Mouse (Mus musculus) hindbrain, embryonic 11.5 days (tissue): Measurements from ENCODE around the gene Plcb1. TPM values are rescaled to one million over a fixed set of nuclear protein-coding genes. Genes with fewer than 3 reads are reported as not detected.

Experiments
- ATAC-seq: fragments of 200-750 bp; cut with Nextera tagmentation; 2 replicates; pipeline ENCODE4 v1.8.0; 2017; ENCODE audit warnings: mild to moderate bottlenecking, moderate TSS enrichment, moderate library complexity; ENCODE audit not compliant: low FRiP score
- DNase-seq: peaks from one replicate; pipeline ENCODE4 v3.0.0-alpha.2; 2015; ENCODE audit warnings: low spot score
- H3K27ac ChIP-seq: fragments of 300-500 bp; sonication (generic); 2 replicates; pipeline ENCODE4 v1.5.1; 2014; ENCODE audit warnings: mild to moderate bottlenecking, low read depth, low read length
- H3K27me3 ChIP-seq: fragments of 300-500 bp; sonication (generic); 2 replicates; pipeline ENCODE4 v1.6.1; 2014; ENCODE audit warnings: mild to moderate bottlenecking, low read length, moderate library complexity, mixed read lengths; ENCODE audit not compliant: control insufficient read depth, insufficient read depth
- H3K36me3 ChIP-seq: fragments of 300-500 bp; sonication (generic); 2 replicates; pipeline ENCODE4 v1.6.1; 2014; ENCODE audit warnings: mild to moderate bottlenecking, low read length, moderate library complexity, mixed read lengths; ENCODE audit not compliant: control insufficient read depth, insufficient read depth
- H3K4me1 ChIP-seq: fragments of 300-500 bp; sonication (generic); replicated peaks from 2 replicates; pipeline ENCODE4 v1.6.1; 2014; ENCODE audit warnings: low read length, mixed read lengths; ENCODE audit not compliant: control insufficient read depth, insufficient read depth
- H3K4me2 ChIP-seq: fragments of 300-500 bp; sonication (generic); replicated peaks from 2 replicates; pipeline ENCODE4 v1.6.1; 2014; ENCODE audit warnings: mild to moderate bottlenecking, low read depth, low read length
- H3K4me3 ChIP-seq: fragments of 300-500 bp; sonication (generic); 2 replicates; pipeline ENCODE4 v1.5.1; 2014; ENCODE audit warnings: low read depth, low read length
- H3K9ac ChIP-seq: fragments of 300-500 bp; sonication (generic); 2 replicates; pipeline ENCODE4 v1.6.1; 2014; ENCODE audit warnings: low read depth, low read length
- H3K9me3 ChIP-seq: fragments of 300-500 bp; sonication (generic); 2 replicates; pipeline ENCODE4 v1.6.1; 2016; ENCODE audit warnings: low read length; ENCODE audit not compliant: control insufficient read depth
- WGBS: fragments of 180-500 bp; shearing (Covaris S2); extraction: QIAGEN DNeasy Blood & Tissue Kit; methylation state at CpG from one replicate; pipeline ENCODE4 v1.1.7; 2014; 5-methylcytosine and 5-hydroxymethylcytosine counted together
- polyA plus RNA-seq: library from polyadenylated mRNA; unstranded; fragments of >200 nt; fragmentation: Nextera tagmentation; extraction: Ambion mirVana; gene quantifications from 2 replicates; pipeline ENCODE4 v1.2.1, GENCODE M21; 2014

Gene Plcb1
- polyA plus RNA-seq, 1 experiment from 2014 or later: 10.7 TPM

DNA sequence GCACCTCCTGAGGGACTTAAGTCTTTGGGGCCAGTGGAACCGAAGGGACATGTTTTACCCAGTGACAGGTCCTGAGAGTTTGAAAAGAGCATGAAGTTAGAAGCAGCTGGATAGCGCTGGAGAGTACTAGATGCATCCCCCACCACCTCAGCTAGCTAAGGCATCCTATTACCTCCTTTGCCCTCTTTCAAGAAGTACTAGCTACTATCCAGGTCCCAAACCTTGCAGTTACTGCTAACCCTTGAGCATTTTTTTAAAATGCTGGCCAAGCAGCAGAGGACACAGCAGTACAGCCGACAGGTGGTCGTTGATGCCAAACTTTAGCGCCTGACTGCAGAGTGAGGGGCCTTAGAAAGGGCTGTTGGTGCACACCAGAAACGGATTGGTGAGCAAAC is 986 bp downstream of the Plcb1 start:
- peak overlapping the region; percentile 97 for H3K4me2 ChIP-seq
- WGBS: 12% methylated on average over 6 of the region's 6 CpGs

DNA sequence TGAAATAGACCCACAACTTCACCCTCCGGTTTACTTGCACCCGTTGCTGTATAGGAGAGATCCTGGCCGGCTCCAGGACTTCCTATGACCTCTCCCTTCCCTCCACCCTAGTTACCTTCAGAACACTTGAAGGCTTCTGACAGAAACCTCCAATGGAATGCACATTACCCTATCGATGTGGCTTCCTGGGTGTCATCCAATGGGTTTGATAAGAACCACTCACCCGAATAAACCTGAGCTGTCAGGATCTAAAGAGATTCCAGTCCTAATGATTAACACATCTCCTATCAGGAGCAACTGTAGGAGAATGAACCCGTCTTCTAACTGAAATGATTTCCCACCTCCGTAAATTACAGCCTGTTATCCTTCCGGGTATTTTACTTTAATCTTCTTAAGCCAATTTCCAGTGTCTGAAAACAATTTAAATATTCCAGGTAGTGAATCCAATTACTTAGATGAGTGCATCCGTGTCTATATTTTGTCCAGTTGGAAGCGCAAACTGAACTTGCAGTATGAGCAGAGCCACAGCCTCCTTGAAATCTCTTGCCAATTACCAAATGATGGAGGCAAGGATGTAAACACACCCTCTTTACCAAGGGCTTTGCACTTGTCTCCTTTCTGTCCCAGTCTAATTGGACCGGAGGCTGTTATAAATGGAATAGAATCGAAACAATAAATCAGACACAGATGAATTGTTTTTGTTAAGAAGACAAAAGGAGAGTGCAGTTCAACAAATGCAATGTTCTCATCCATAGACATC is 1.6 kb downstream of the Plcb1 start:
- 61% methylated on average over 12 of the region's 12 CpGs for WGBS
- no peak overlapping the region; the same call in 1 of the 2 replicates for H3K9ac ChIP-seq
- DNase-seq: no peak

More for the DNA sequence above, 986 bp downstream of the Plcb1 start:
- ATAC-seq (no peak; the same call in 1 of the 2 replicates), DNase-seq (peak; percentile 44)
- Histone ChIP-seq H3K4me3 (peak overlapping the region; percentile 64), H3K27me3 (peaks cover 2% of the 10 kb centered on the region; the same call in 1 of the 2 replicates), H3K27ac (no peak overlapping the region), H3K36me3 (no peaks in the 10 kb centered on the region), H3K9me3 (no peaks in the 10 kb centered on the region), H3K9ac (peak overlapping the region; percentile 72), H3K4me1 (0 out of 2 replicates have a peak, but pooled peaks cover 3% of the 10 kb centered on the region)

DNA sequence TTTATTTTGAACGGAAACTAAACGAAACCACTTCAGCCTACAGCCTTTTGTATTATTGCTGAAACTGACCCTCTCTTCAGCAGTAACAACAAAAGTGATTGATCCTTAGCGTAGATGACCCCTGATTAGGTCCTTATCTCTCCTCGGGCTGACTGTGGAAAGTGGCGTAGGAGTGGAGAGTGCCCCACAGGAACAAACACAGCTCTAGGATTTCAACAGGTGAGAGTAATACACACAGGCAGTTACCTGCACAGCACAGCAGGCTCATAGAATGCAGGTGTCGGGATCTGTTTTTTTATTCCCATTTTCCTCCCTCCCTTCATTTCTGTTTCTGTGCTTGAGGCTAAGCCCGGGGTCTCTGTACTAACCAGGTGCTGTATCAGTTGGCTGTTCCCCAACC is 7.1 kb downstream of the Plcb1 start:
- no peak overlapping the region for H3K9ac ChIP-seq
- no peaks in the 10 kb centered on the region for H3K4me1 ChIP-seq
- no peaks in the 10 kb centered on the region for H3K9me3 ChIP-seq
- ATAC-seq (no peak), DNase-seq (no peak)
- no peak overlapping the region for H3K27ac ChIP-seq
- H3K4me3 ChIP-seq: no peak overlapping the region
- H3K4me2 ChIP-seq: no peak overlapping the region
- H3K36me3 ChIP-seq: no peaks in the 10 kb centered on the region
- WGBS: 84% methylated on average over 7 of the region's 7 CpGs
- no peaks in the 10 kb centered on the region for H3K27me3 ChIP-seq

More for the DNA sequence above, 1.6 kb downstream of the Plcb1 start:
- H3K4me2 ChIP-seq: peak overlapping the region; percentile 97
- ATAC-seq: no peak
- peaks cover 2% of the 10 kb centered on the region; the same call in 1 of the 2 replicates for H3K27me3 ChIP-seq
- H3K4me3 ChIP-seq: 0 out of 2 replicates have a peak overlapping the region, but pooled peaks have one; percentile 64
- H3K27ac ChIP-seq: no peak overlapping the region
- no peaks in the 10 kb centered on the region for H3K9me3 ChIP-seq
- 0 out of 2 replicates have a peak, but pooled peaks cover 3% of the 10 kb centered on the region for H3K4me1 ChIP-seq
- no peaks in the 10 kb centered on the region for H3K36me3 ChIP-seq

DNA sequence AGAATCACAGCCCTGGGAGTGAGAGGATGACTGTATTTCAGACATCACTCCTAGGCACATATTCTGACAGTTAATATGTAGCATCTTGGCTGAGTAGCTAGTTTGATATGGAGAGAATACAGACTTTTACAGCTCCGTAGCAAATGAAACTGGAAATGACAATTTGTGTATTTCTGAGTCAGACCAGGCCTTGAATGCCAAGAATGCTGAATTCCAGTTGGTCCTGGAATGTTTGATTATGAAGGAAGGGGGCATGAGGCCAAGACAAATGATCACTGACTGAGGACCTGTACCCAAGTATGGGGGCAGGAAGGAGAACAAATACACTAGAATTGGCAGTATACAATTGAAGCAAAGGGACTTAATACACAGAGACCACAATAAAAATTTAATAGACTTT is 14.4 kb downstream of the Plcb1 start:
- WGBS: 92% methylated on average over 1 of the region's 1 CpGs
- Histone ChIP-seq H3K36me3 (no peaks in the 10 kb centered on the region), H3K4me3 (no peak overlapping the region), H3K27me3 (no peaks in the 10 kb centered on the region), H3K9me3 (no peaks in the 10 kb centered on the region), H3K27ac (no peak overlapping the region), H3K9ac (no peak overlapping the region), H3K4me1 (no peaks in the 10 kb centered on the region), H3K4me2 (no peak overlapping the region)
- no peak for DNase-seq
- no peak for ATAC-seq

DNA sequence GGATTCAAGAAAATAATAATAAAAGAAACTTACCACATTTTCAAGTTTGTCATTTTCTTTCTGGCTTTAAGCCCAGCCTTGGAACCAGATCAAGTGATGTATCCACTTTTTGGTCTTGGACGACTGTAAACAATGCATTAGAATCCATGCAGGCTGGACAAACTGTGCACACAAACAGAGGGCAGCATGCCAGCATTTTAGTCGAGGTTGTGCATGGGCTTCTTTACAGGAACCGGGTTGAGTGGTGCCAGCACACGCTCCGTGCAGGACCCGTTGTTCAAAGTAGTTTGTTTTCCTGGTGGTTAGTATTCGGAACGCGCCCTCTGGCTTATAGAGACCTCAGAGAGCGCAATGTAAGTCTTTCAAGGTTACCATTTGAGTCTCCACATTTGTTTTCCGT is 30.5 kb downstream of the Plcb1 start:
- no peaks in the 10 kb centered on the region for H3K36me3 ChIP-seq
- H3K27ac ChIP-seq: no peak overlapping the region
- DNase-seq: no peak
- no peaks in the 10 kb centered on the region for H3K27me3 ChIP-seq
- ATAC-seq: no peak
- no peak overlapping the region for H3K4me2 ChIP-seq
- no peaks in the 10 kb centered on the region for H3K4me1 ChIP-seq
- H3K4me3 ChIP-seq: no peak overlapping the region
- H3K9ac ChIP-seq: no peak overlapping the region
- no peaks in the 10 kb centered on the region for H3K9me3 ChIP-seq
- 88% methylated on average over 11 of the region's 11 CpGs for WGBS

DNA sequence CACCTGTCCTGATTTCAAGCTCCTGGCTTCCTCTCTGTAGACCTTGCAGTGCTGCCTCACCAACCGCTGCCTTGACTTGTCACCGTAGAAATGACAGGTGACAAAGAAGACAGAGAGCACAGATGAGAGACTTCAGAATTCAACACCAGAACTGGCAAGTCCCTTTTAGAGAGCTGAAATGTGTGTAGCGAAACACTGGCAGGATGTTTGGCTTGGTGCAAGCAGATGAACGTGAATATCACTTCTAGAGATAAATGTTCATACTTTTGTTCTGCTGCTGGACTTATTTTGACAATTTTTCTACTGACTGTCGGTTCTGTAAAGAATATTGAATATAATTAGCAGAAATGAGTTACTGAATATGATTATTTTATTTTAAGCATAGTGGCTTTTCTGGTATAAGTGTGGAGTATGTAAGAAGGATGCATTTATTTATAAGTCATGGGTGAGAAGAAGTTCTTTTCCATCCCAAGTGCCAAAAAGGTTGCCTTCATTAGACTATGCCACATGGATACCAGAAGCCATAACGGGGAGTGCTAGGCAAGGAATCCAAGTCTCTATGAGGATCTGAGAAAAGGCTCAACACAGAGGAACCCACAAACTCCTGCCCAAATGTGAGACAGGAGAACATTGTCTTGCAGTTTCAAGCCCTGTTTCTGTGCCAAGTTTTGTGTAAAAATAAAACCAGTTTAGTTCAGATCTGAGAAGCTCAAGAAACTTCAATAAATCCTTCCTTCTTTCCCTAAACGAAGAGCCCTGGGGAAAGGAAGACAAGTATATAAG is 31.4 kb downstream of the Plcb1 start:
- 91% methylated on average over 7 of the region's 7 CpGs for WGBS
- no peaks in the 10 kb centered on the region for H3K4me1 ChIP-seq
- H3K4me2 ChIP-seq: no peak overlapping the region
- no peak overlapping the region for H3K4me3 ChIP-seq
- H3K36me3 ChIP-seq: no peaks in the 10 kb centered on the region
- no peaks in the 10 kb centered on the region for H3K27me3 ChIP-seq
- H3K9ac ChIP-seq: no peak overlapping the region
- no peak overlapping the region for H3K27ac ChIP-seq
- DNase-seq (no peak), ATAC-seq (no peak)
- no peaks in the 10 kb centered on the region for H3K9me3 ChIP-seq

DNA sequence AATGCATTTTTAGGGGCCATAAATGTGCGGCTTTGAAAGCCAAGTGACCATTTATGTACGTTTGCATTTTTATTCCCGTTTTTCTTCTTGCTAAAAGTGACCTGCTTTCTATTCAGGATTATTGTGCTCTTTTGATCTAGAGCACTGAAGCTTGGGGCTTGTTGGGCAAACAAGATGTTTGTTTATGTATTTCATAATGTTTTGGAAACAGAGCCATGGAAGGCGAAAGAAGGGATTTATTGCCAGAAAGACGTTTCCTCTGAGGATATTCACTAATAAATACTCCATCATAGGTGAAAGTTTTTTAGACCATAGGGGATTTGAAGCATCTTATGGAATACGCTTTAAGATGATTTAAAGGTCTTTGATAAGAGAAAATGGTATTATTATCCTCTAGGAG is 35.3 kb downstream of the Plcb1 start:
- H3K4me1 ChIP-seq: 0 out of 2 replicates have a peak, but pooled peaks cover 3% of the 10 kb centered on the region
- no peak overlapping the region for H3K27ac ChIP-seq
- no peak overlapping the region for H3K4me2 ChIP-seq
- 87% methylated on average over 6 of the region's 6 CpGs for WGBS
- H3K9ac ChIP-seq: no peak overlapping the region
- no peaks in the 10 kb centered on the region for H3K36me3 ChIP-seq
- no peaks in the 10 kb centered on the region for H3K9me3 ChIP-seq
- no peaks in the 10 kb centered on the region for H3K27me3 ChIP-seq
- ATAC-seq: no peak
- DNase-seq: no peak
- H3K4me3 ChIP-seq: no peak overlapping the region

DNA sequence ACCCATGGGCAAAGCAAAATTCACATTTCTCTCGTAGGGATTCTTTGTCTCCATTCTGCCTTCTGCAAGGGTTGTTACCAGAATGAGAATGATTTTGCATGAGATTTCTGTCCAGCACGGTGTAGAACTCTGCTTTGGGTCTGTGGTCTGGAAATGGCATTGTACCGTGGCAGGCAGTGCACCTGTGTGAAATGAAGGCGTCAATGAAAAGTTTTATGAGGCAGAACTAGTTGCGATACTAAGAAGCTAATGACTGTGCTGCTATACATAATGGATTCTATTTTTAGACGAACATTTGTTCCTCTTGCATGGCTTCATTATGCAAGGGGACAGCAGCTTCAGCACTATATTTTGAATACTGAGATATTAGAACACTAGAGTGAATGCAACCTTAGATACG is 39.8 kb downstream of the Plcb1 start:
- Histone ChIP-seq H3K9me3 (no peaks in the 10 kb centered on the region), H3K4me1 (0 out of 2 replicates have a peak, but pooled peaks cover 4% of the 10 kb centered on the region), H3K4me3 (no peak overlapping the region), H3K4me2 (no peak overlapping the region), H3K27ac (no peak overlapping the region), H3K27me3 (no peaks in the 10 kb centered on the region), H3K36me3 (no peaks in the 10 kb centered on the region), H3K9ac (no peak overlapping the region)
- no peak for DNase-seq
- no peak for ATAC-seq
- 59% methylated on average over 7 of the region's 7 CpGs for WGBS
